Mouse (Mus musculus): ENCODE measurements around the gene Trim11. TPM values are rescaled to one million over a fixed set of nuclear protein-coding genes. Genes with fewer than 3 reads are reported as not detected.
"Not testable (repeated sequence)": the region's sequence is repeated elsewhere in the genome, so short reads cannot be mapped to it uniquely, and the experiment has no call there.

Trim11 gene
- total RNA-seq, 1 experiment, result 29.6 TPM

- Histone ChIP-seq H3K4me3 (ENCODE audit: insufficient read depth in 1 of 2, low read depth in 1 of 2, low read length in 2 of 2, poor library complexity in 1 of 2, severe bottlenecking in 1 of 2) (no peak overlapping the region), H3K4me1 (ENCODE audit: control insufficient read depth in 2 of 2, insufficient read depth in 2 of 2, low read length in 2 of 2, poor library complexity in 1 of 2) (peaks cover 0 to 3% of the 10 kb centered on the region in 2 experiments; a peak in 1 of 4 replicates), H3K36me3 (ENCODE audit: control insufficient read depth, insufficient read depth, low read length, poor library complexity, severe bottlenecking) (no peaks in the 10 kb centered on the region), H3K27ac (ENCODE audit: insufficient read depth, low read depth, low read length, poor library complexity, severe bottlenecking) (no peak overlapping the region), H3K9me3 (ENCODE audit: control insufficient read depth, insufficient read depth, low read depth, low read length) (no peaks in the 10 kb centered on the region), H3K9ac (ENCODE audit: insufficient read depth, low read depth, low read length, poor library complexity, severe bottlenecking) (no peak overlapping the region)
- DNase-seq (ENCODE audit: low read depth, low spot score), result no peak
- TF ChIP-seq CHD2 (IDR thresholded peaks at IDR 0.05; ENCODE audit: low read depth, low read length) (no peak), ZNF384 (IDR thresholded peaks at IDR 0.05; ENCODE audit: low read depth, low read length) (no peak), MAFK (IDR thresholded peaks at IDR 0.05; ENCODE audit: insufficient read depth, low read depth, low read length) (no peak), HCFC1 (IDR thresholded peaks at IDR 0.05; ENCODE audit: borderline replicate concordance, insufficient read depth, low read length) (no peak), ZC3H11A (IDR thresholded peaks at IDR 0.05; ENCODE audit: borderline replicate concordance, low read depth, low read length) (no peak)
- in situ Hi-C loops (cut with MboI; ENCODE audit: low sequenced_read_pairs in 2 of 2, unreplicated experiment in 2 of 2), result no loop called here
Observed at GRCm38 (mm10) chr11:58951210-58951609, 26.7 kb upstream of the Trim11 start.

- H3K4me3 ChIP-seq (ENCODE audit: insufficient read depth in 1 of 2, low read depth in 1 of 2, low read length in 2 of 2, poor library complexity in 1 of 2, severe bottlenecking in 1 of 2), result peak overlapping the region; percentile 64 to 65
- peaks cover 5% of the 10 kb centered on the region; the same call in 1 of the 2 replicates for H3K36me3 ChIP-seq (ENCODE audit: control insufficient read depth, insufficient read depth, low read length, poor library complexity, severe bottlenecking)
- no peak for TF ChIP-seq ZNF384 (IDR thresholded peaks at IDR 0.05; ENCODE audit: low read depth, low read length)
- no peak for TF ChIP-seq HCFC1 (IDR thresholded peaks at IDR 0.05; ENCODE audit: borderline replicate concordance, insufficient read depth, low read length)
- TF ChIP-seq MAFK (IDR thresholded peaks at IDR 0.05; ENCODE audit: insufficient read depth, low read depth, low read length), result no peak
- no peak for TF ChIP-seq ZC3H11A (IDR thresholded peaks at IDR 0.05; ENCODE audit: borderline replicate concordance, low read depth, low read length)
- no peak for TF ChIP-seq CHD2 (IDR thresholded peaks at IDR 0.05; ENCODE audit: low read depth, low read length)
- no peak overlapping the region for H3K27ac ChIP-seq (ENCODE audit: insufficient read depth, low read depth, low read length, poor library complexity, severe bottlenecking)
- H3K9ac ChIP-seq (ENCODE audit: insufficient read depth, low read depth, low read length, poor library complexity, severe bottlenecking), result peak overlapping the region; percentile 74
- no peak for DNase-seq (ENCODE audit: low read depth, low spot score)
- peaks cover 0 to 3% of the 10 kb centered on the region in 2 experiments; a peak in 1 of 4 replicates for H3K4me1 ChIP-seq (ENCODE audit: control insufficient read depth in 2 of 2, insufficient read depth in 2 of 2, low read length in 2 of 2, poor library complexity in 1 of 2)
- in situ Hi-C loops (cut with MboI; ENCODE audit: low sequenced_read_pairs in 2 of 2, unreplicated experiment in 2 of 2), result no loop called here
- no peaks in the 10 kb centered on the region for H3K9me3 ChIP-seq (ENCODE audit: control insufficient read depth, insufficient read depth, low read depth, low read length)
Observed at GRCm38 (mm10) chr11:58953351-58954169, 24.3 kb upstream of the Trim11 start.

- DNase-seq (ENCODE audit: low read depth, low spot score); H3K9me3 ChIP-seq (ENCODE audit: control insufficient read depth, insufficient read depth, low read depth, low read length); H3K36me3 ChIP-seq (ENCODE audit: control insufficient read depth, insufficient read depth, low read length, poor library complexity, severe bottlenecking); H3K4me1 ChIP-seq (ENCODE audit: control insufficient read depth in 2 of 2, insufficient read depth in 2 of 2, low read length in 2 of 2, poor library complexity in 1 of 2); in situ Hi-C loops (cut with MboI; ENCODE audit: low sequenced_read_pairs in 2 of 2, unreplicated experiment in 2 of 2); H3K27ac ChIP-seq (ENCODE audit: insufficient read depth, low read depth, low read length, poor library complexity, severe bottlenecking): not testable (repeated sequence)
- Histone ChIP-seq H3K4me3 (ENCODE audit: insufficient read depth in 1 of 2, low read depth in 1 of 2, low read length in 2 of 2, poor library complexity in 1 of 2, severe bottlenecking in 1 of 2) (peak overlapping the region; percentile 60 to 65), H3K9ac (ENCODE audit: insufficient read depth, low read depth, low read length, poor library complexity, severe bottlenecking) (peak overlapping the region; percentile 64)
Observed at GRCm38 (mm10) chr11:58954170-58954419, 23.8 kb upstream of the Trim11 start.

- peaks cover 5% of the 10 kb centered on the region; the same call in 1 of the 2 replicates for H3K36me3 ChIP-seq (ENCODE audit: control insufficient read depth, insufficient read depth, low read length, poor library complexity, severe bottlenecking)
- peaks cover 0 to 3% of the 10 kb centered on the region in 2 experiments; a peak in 1 of 4 replicates for H3K4me1 ChIP-seq (ENCODE audit: control insufficient read depth in 2 of 2, insufficient read depth in 2 of 2, low read length in 2 of 2, poor library complexity in 1 of 2)
- peak within 1 kb of the TSS; percentile 92 for H3K27ac ChIP-seq (ENCODE audit: insufficient read depth, low read depth, low read length, poor library complexity, severe bottlenecking)
- peak within 1 kb of the TSS; percentile 94 for H3K9ac ChIP-seq (ENCODE audit: insufficient read depth, low read depth, low read length, poor library complexity, severe bottlenecking)
- TF ChIP-seq HCFC1 (IDR thresholded peaks at IDR 0.05; ENCODE audit: borderline replicate concordance, insufficient read depth, low read length) (peak; percentile 32; the same call in 1 of the 2 replicates), CHD2 (IDR thresholded peaks at IDR 0.05; ENCODE audit: low read depth, low read length) (peak; percentile 82), MAFK (IDR thresholded peaks at IDR 0.05; ENCODE audit: insufficient read depth, low read depth, low read length) (no peak)
- peak within 1 kb of the TSS; percentile 65 to 94 for H3K4me3 ChIP-seq (ENCODE audit: insufficient read depth in 1 of 2, low read depth in 1 of 2, low read length in 2 of 2, poor library complexity in 1 of 2, severe bottlenecking in 1 of 2)
- no peaks in the 10 kb centered on the region for H3K9me3 ChIP-seq (ENCODE audit: control insufficient read depth, insufficient read depth, low read depth, low read length)
- in situ Hi-C loops (cut with MboI; ENCODE audit: low sequenced_read_pairs in 2 of 2, unreplicated experiment in 2 of 2), result no loop called here
- peak; percentile 95 for DNase-seq (ENCODE audit: low read depth, low spot score)
Observed at GRCm38 (mm10) chr11:58954420-58955142, 23.3 kb upstream of the Trim11 start, which contains the start of the genes Hist3h2a and Trim17. TSS of gene Hist3h2a (plus strand) at chr11:58954685. TSS of gene Trim17 (plus strand) at chr11:58954685.

All from ES-E14 (cell line).